Comparison of ENCODE assay signal across 1 mouse cellular context in genomic region chr3:141501845-141502505, GRCm38 (mm10).
TF ChIP-seq lines count a peak whose summit lies in the region.

No protein-coding gene starts in this region.

TF ChIP-seq in MEL, 35 proteins besides CTCF, POLR2A, EP300 and RAD21:
- TF ChIP-seq CHD2 (IDR thresholded peaks at IDR 0.05; ENCODE audit: low read length) (no peak), MAFK (IDR thresholded peaks at IDR 0.05; ENCODE audit: borderline replicate concordance, low read depth, low read length) (peak; percentile 86), MEF2A (IDR thresholded peaks at IDR 0.05; ENCODE audit: extremely low read depth, insufficient replicate concordance, low read depth, low read length, poor library complexity, severe bottlenecking) (no peak), JUND (IDR thresholded peaks at IDR 0.05; ENCODE audit: low read depth, low read length) (no peak), ZMIZ1 (IDR thresholded peaks at IDR 0.05; ENCODE audit: low read depth, low read length) (no peak), MXI1 (IDR thresholded peaks at IDR 0.05; ENCODE audit: low read depth, low read length) (no peak; the same call in 1 of the 2 replicates), ELF1 (IDR thresholded peaks at IDR 0.05; ENCODE audit: low read depth, low read length) (no peak), GATA1 (IDR thresholded peaks at IDR 0.05; ENCODE audit: low read depth, low read length) (peak; percentile 65), NELFE (IDR thresholded peaks at IDR 0.05; ENCODE audit: low read depth, low read length) (no peak), CHD1 (IDR thresholded peaks at IDR 0.05; ENCODE audit: low read depth, low read length) (no peak), E2F4 (IDR thresholded peaks at IDR 0.05; ENCODE audit: borderline replicate concordance, low read depth, low read length) (no peak), MYB (IDR thresholded peaks at IDR 0.05; ENCODE audit: low read depth, low read length) (0 out of 2 replicates have a peak, but pooled peaks have one; percentile 43), POLR2AphosphoS5 (IDR thresholded peaks at IDR 0.05; ENCODE audit: borderline replicate concordance, low read depth, low read length) (no peak), ZKSCAN1 (IDR thresholded peaks at IDR 0.05; ENCODE audit: low read depth, low read length) (no peak), ETS1 (IDR thresholded peaks at IDR 0.05; ENCODE audit: low read depth, low read length) (peak; percentile 83), TAL1 (IDR thresholded peaks at IDR 0.05; ENCODE audit: low read length) (no peak), UBTF (IDR thresholded peaks at IDR 0.05; ENCODE audit: borderline replicate concordance, insufficient read depth, low read depth, low read length) (no peak), TCF12 (IDR thresholded peaks at IDR 0.05; ENCODE audit: low read depth, low read length) (peak; percentile 54), MAZ (IDR thresholded peaks at IDR 0.05; ENCODE audit: low read depth, low read length) (no peak), USF2 (IDR thresholded peaks at IDR 0.05; ENCODE audit: borderline replicate concordance in 1 of 2, insufficient read depth in 1 of 2, low read depth in 1 of 2, low read length in 2 of 2) (no peak), SIN3A (IDR thresholded peaks at IDR 0.05; ENCODE audit: low read length) (peak; percentile 34), POLR2AphosphoS2 (IDR thresholded peaks at IDR 0.05; ENCODE audit: low read length) (no peak), SMC3 (IDR thresholded peaks at IDR 0.05; ENCODE audit: low read depth, low read length) (no peak), GABPA (IDR thresholded peaks at IDR 0.05; ENCODE audit: low read depth, low read length) (peak; percentile 68; the same call in 1 of the 2 replicates), KAT2A (conservative IDR thresholded peaks at IDR 0.05; ENCODE audit: low read depth, low read length) (no peak), RCOR1 (IDR thresholded peaks at IDR 0.05; ENCODE audit: low read depth, low read length) (peak; percentile 68), MYC (IDR thresholded peaks at IDR 0.05; ENCODE audit: low read depth, low read length) (no peak), HCFC1 (IDR thresholded peaks at IDR 0.05; ENCODE audit: low read depth, low read length) (0 out of 2 replicates have a peak, but pooled peaks have one; percentile 41), NRF1 (IDR thresholded peaks at IDR 0.05; ENCODE audit: insufficient read depth, low read depth, low read length, poor library complexity, severe bottlenecking) (no peak), TBP (IDR thresholded peaks at IDR 0.05; ENCODE audit: low read depth, low read length) (no peak), BHLHE40 (IDR thresholded peaks at IDR 0.05; ENCODE audit: borderline replicate concordance, low read depth, low read length) (0 out of 2 replicates have a peak, but pooled peaks have one; percentile 22), USF1 (IDR thresholded peaks at IDR 0.05; ENCODE audit: low read depth, low read length) (no peak), MAX (IDR thresholded peaks at IDR 0.05; ENCODE audit: low read length) (no peak), ZNF384 (IDR thresholded peaks at IDR 0.05; ENCODE audit: low read depth, low read length) (0 out of 2 replicates have a peak, but pooled peaks have one; percentile 23), ZC3H11A (IDR thresholded peaks at IDR 0.05; ENCODE audit: low read depth, low read length) (0 out of 2 replicates have a peak, but pooled peaks have one; percentile 5)
TF ChIP-seq in MEL: peak in this region for 12.
